Comparison of ENCODE assay signal across 11 mouse cellular contexts in genomic region chr2:44147971-44148370, GRCm38 (mm10).
DNase-seq lines count a peak whose midpoint lies in the region; ATAC-seq lines count a peak whose summit lies in the region.
"Had no signal": no experiment of that assay in that cellular context is flagged by ENCODE, and none has a peak within 500 bp of the region (broad histone marks: within the 10 kb centered on the region; RNA-seq: fewer than 3 reads in every experiment).

No protein-coding gene starts in this region.

- H3K9ac ChIP-seq in hindbrain, embryonic 15.5 days: no peak overlapping the region
- no peak overlapping the region for H3K9ac ChIP-seq in hindbrain, embryonic 11.5 days (ENCODE audit: low read depth, low read length)
- no peak overlapping the region for H3K9ac ChIP-seq in heart, embryonic 16.5 days (ENCODE audit: low read length)
- no peak overlapping the region for H3K9ac ChIP-seq in stomach, embryonic 14.5 days (replicated peaks; ENCODE audit: low read depth, low read length)
- H3K9ac ChIP-seq: hindbrain, embryonic 12.5 days; neural tube, embryonic 13.5 days had no signal

- no peak overlapping the region for H3K27ac ChIP-seq in hindbrain, embryonic 15.5 days (replicated peaks)
- H3K27ac ChIP-seq in hindbrain, embryonic 11.5 days (ENCODE audit: low read depth, low read length): no peak overlapping the region
- peak overlapping the region; percentile 67 for H3K27ac ChIP-seq in heart, embryonic 16.5 days (ENCODE audit: low read length)
- H3K27ac ChIP-seq in stomach, embryonic 14.5 days (ENCODE audit: low read length): peak overlapping the region; percentile 91
- H3K27ac ChIP-seq: hindbrain, embryonic 12.5 days; neural tube, embryonic 13.5 days had no signal

- no peaks in the 10 kb centered on the region for H3K4me1 ChIP-seq in hindbrain, embryonic 15.5 days (replicated peaks)
- no peaks in the 10 kb centered on the region for H3K4me1 ChIP-seq in hindbrain, embryonic 11.5 days (replicated peaks; ENCODE audit: control insufficient read depth, insufficient read depth, low read length)
- H3K4me1 ChIP-seq in megakaryocyte, embryonic 14.5 days: 0 out of 2 replicates have a peak, but pooled peaks cover 2% of the 10 kb centered on the region
- peaks cover 2% of the 10 kb centered on the region; the same call in 1 of the 2 replicates for H3K4me1 ChIP-seq in heart, embryonic 16.5 days (ENCODE audit: control insufficient read depth, insufficient read depth, low read length)
- H3K4me1 ChIP-seq in stomach, embryonic 14.5 days (ENCODE audit: control insufficient read depth, insufficient read depth, low read length): peaks cover 4% of the 10 kb centered on the region; the same call in 1 of the 2 replicates
- H3K4me1 ChIP-seq: hindbrain, embryonic 12.5 days; neural tube, embryonic 13.5 days had no signal

- no peak for ATAC-seq in hindbrain, embryonic 15.5 days (ENCODE audit: low FRiP score, low read depth)
- no peak for ATAC-seq in hindbrain, embryonic 11.5 days (ENCODE audit: low FRiP score)
- ATAC-seq in megakaryocyte, adult 5-6 weeks (ENCODE audit: poor library complexity, severe bottlenecking): no peak
- ATAC-seq in heart, embryonic 16.5 days (replicated peaks; ENCODE audit: extremely low read depth, insufficient read depth, low FRiP score): no peak
- ATAC-seq in stomach, embryonic 14.5 days (ENCODE audit: insufficient number of reproducible peaks, insufficient read depth, low FRiP score, low read depth): no peak
- no peak for ATAC-seq in frontal cortex, adult (ENCODE audit: low TSS enrichment)

- H3K4me3 ChIP-seq in hindbrain, embryonic 15.5 days: no peak overlapping the region
- H3K4me3 ChIP-seq in hindbrain, embryonic 11.5 days (ENCODE audit: low read depth, low read length): no peak overlapping the region
- peak overlapping the region; percentile 64 for H3K4me3 ChIP-seq in megakaryocyte, embryonic 14.5 days (replicated peaks)
- H3K4me3 ChIP-seq in heart, embryonic 16.5 days (ENCODE audit: low read length): no peak overlapping the region
- H3K4me3 ChIP-seq in stomach, embryonic 14.5 days (ENCODE audit: low read depth, low read length): no peak overlapping the region
- H3K4me3 ChIP-seq: hindbrain, embryonic 12.5 days; neural tube, embryonic 13.5 days had no signal

- no peaks in the 10 kb centered on the region for H3K9me3 ChIP-seq in hindbrain, embryonic 15.5 days
- H3K9me3 ChIP-seq in hindbrain, embryonic 11.5 days (ENCODE audit: control insufficient read depth, low read length): no peaks in the 10 kb centered on the region
- H3K9me3 ChIP-seq in megakaryocyte, embryonic 14.5 days: no peaks in the 10 kb centered on the region
- no peaks in the 10 kb centered on the region for H3K9me3 ChIP-seq in heart, embryonic 16.5 days (replicated peaks; ENCODE audit: control insufficient read depth, low read length)
- no peaks in the 10 kb centered on the region for H3K9me3 ChIP-seq in stomach, embryonic 14.5 days (ENCODE audit: control insufficient read depth, low read depth, low read length)
- H3K9me3 ChIP-seq: hindbrain, embryonic 12.5 days; neural tube, embryonic 13.5 days had no signal

- no peak for DNase-seq in hindbrain, embryonic 11.5 days (ENCODE audit: low spot score)
- no peak for DNase-seq in right cerebral cortex, adult 18-20 months
- DNase-seq: spleen, adult 18-20 months had no signal

- 52% methylated on average over 7 of the region's 7 CpGs for WGBS in hindbrain, embryonic 15.5 days
- WGBS in hindbrain, embryonic 11.5 days: 54% methylated on average over 7 of the region's 7 CpGs
- WGBS in heart, embryonic 16.5 days: 60% methylated on average over 7 of the region's 7 CpGs
- 61% methylated on average over 7 of the region's 7 CpGs for WGBS in stomach, embryonic 14.5 days

- no peaks in the 10 kb centered on the region for H3K36me3 ChIP-seq in hindbrain, embryonic 15.5 days
- no peaks in the 10 kb centered on the region for H3K36me3 ChIP-seq in hindbrain, embryonic 11.5 days (ENCODE audit: control insufficient read depth, insufficient read depth, low read length)
- no peaks in the 10 kb centered on the region for H3K36me3 ChIP-seq in megakaryocyte, embryonic 14.5 days (replicated peaks; ENCODE audit: low read length)
- no peaks in the 10 kb centered on the region for H3K36me3 ChIP-seq in heart, embryonic 16.5 days (ENCODE audit: control insufficient read depth, insufficient read depth)
- H3K36me3 ChIP-seq in stomach, embryonic 14.5 days (ENCODE audit: control insufficient read depth, insufficient read depth, low read length): no peaks in the 10 kb centered on the region
- H3K36me3 ChIP-seq: hindbrain, embryonic 12.5 days; neural tube, embryonic 13.5 days had no signal

- no peaks in the 10 kb centered on the region for H3K27me3 ChIP-seq in hindbrain, embryonic 15.5 days
- H3K27me3 ChIP-seq in hindbrain, embryonic 11.5 days (ENCODE audit: control insufficient read depth, insufficient read depth, low read length): no peaks in the 10 kb centered on the region
- H3K27me3 ChIP-seq in megakaryocyte, embryonic 14.5 days (replicated peaks): no peaks in the 10 kb centered on the region
- no peaks in the 10 kb centered on the region for H3K27me3 ChIP-seq in heart, embryonic 16.5 days (ENCODE audit: control insufficient read depth, insufficient read depth, low read length)
- H3K27me3 ChIP-seq in stomach, embryonic 14.5 days (ENCODE audit: control insufficient read depth, insufficient read depth, low read length): no peaks in the 10 kb centered on the region
- H3K27me3 ChIP-seq: hindbrain, embryonic 12.5 days; neural tube, embryonic 13.5 days had no signal

- peak overlapping the region; percentile 9; the same call in 1 of the 2 replicates for H3K4me2 ChIP-seq in hindbrain, embryonic 15.5 days
- H3K4me2 ChIP-seq in hindbrain, embryonic 11.5 days (replicated peaks; ENCODE audit: low read depth, low read length): no peak overlapping the region
- peak overlapping the region; percentile 21; the same call in 1 of the 2 replicates for H3K4me2 ChIP-seq in heart, embryonic 16.5 days (ENCODE audit: low read depth, low read length)
- H3K4me2 ChIP-seq in stomach, embryonic 14.5 days (replicated peaks; ENCODE audit: low read depth, low read length): no peak overlapping the region
- H3K4me2 ChIP-seq: hindbrain, embryonic 12.5 days; neural tube, embryonic 13.5 days had no signal

Comparison
In these comparisons a context has a peak if more than half of its experiments do, and no peak if none do; other contexts are left out.
1. H3K4me2 ChIP-seq: peak in hindbrain, embryonic 15.5 days (single experiment) and heart, embryonic 16.5 days (single experiment); none in hindbrain, embryonic 11.5 days (single experiment) and stomach, embryonic 14.5 days (single experiment).
2. H3K27ac ChIP-seq: peak in heart, embryonic 16.5 days (single experiment) and stomach, embryonic 14.5 days (single experiment); none in hindbrain, embryonic 15.5 days (single experiment) and hindbrain, embryonic 11.5 days (single experiment).